Mouse (Mus musculus): ENCODE results near the gene Tmem174.

DNA sequence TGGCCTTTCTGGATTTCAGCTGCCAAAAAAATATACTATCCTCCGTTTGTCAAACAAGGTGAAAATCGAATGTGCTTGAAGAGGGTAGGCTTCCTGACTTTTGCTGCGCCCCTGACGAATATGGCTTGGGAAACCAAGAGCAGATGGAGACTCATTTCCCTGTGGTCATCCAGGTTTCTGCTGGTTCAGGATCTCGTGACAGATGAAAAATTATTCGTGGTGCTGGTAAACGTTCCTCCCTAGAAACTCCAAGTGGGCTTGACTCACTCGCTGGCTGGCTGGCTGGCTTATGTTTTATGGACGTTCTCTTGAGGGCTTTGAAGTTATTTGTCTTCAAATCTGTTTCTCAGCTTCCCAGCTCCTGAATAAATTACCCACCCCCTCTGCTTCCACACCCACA is 47.6 kb downstream of the Tmem174 start:
- TF ChIP-seq CTCF (IDR thresholded peaks at IDR 0.05; ENCODE audit: low read depth, low read length) (no peak), POLR2A (IDR thresholded peaks at IDR 0.05; ENCODE audit: extremely low read depth, insufficient read depth, low read length) (no peak)
